Mouse (Mus musculus): ENCODE data around the gene Ltk.
"Not testable (repeated sequence)": the region's sequence is repeated elsewhere in the genome, so short reads cannot be mapped to it uniquely, and the experiment has no call there.

Gene Ltk

GRCm38 (mm10) chr2:119758844-119759835 is 1.1 kb downstream of the Ltk start:
- DNase-seq (ENCODE audit: low read depth, low spot score), result no peak

GRCm38 (mm10) chr2:119758101-119758843 is 2.0 kb downstream of the Ltk start:
- DNase-seq (ENCODE audit: low read depth, low spot score), result no peak

GRCm38 (mm10) chr2:119757601-119758100 is 2.6 kb downstream of the Ltk start:
- DNase-seq (ENCODE audit: low read depth, low spot score), result no peak

GRCm38 (mm10) chr2:119749260-119749659 is 11.0 kb downstream of the Ltk start:
- no peak for DNase-seq (ENCODE audit: low read depth, low spot score)

- no peak for DNase-seq (ENCODE audit: low read depth, low spot score)
Measured at GRCm38 (mm10) chr2:119747554-119747953, 12.7 kb downstream of the Ltk start.

- no peak for DNase-seq (ENCODE audit: low read depth, low spot score)
Measured at GRCm38 (mm10) chr2:119745281-119745680, 14.9 kb downstream of the Ltk start.

- no peak for DNase-seq (ENCODE audit: low read depth, low spot score)
Measured at GRCm38 (mm10) chr2:119744163-119745111, 15.8 kb downstream of the Ltk start.

GRCm38 (mm10) chr2:119743808-119744162 is 16.4 kb downstream of the Ltk start:
- no peak for DNase-seq (ENCODE audit: low read depth, low spot score)

GRCm38 (mm10) chr2:119743176-119743807 is 16.9 kb downstream of the Ltk start:
- DNase-seq (ENCODE audit: low read depth, low spot score), result no peak

GRCm38 (mm10) chr2:119742461-119743175 is 17.6 kb downstream of the Ltk start:
- DNase-seq (ENCODE audit: low read depth, low spot score), result no peak

- DNase-seq (ENCODE audit: low read depth, low spot score), result peak; percentile 67
Measured at GRCm38 (mm10) chr2:119741581-119742411, 18.4 kb downstream of the Ltk start, which contains the start of gene Itpka. Itpka (plus strand) TSS chr2:119742337.

- DNase-seq (ENCODE audit: low read depth, low spot score), result no peak
Measured at GRCm38 (mm10) chr2:119740567-119740966, 19.7 kb downstream of the Ltk start.

- no peak for DNase-seq (ENCODE audit: low read depth, low spot score)
Measured at GRCm38 (mm10) chr2:119737124-119737523, 23.1 kb downstream of the Ltk start.

- no peak for DNase-seq (ENCODE audit: low read depth, low spot score)
Measured at GRCm38 (mm10) chr2:119730735-119731134, 29.5 kb downstream of the Ltk start.

- no peak for DNase-seq (ENCODE audit: low read depth, low spot score)
Measured at GRCm38 (mm10) chr2:119727762-119728416, 32.3 kb downstream of the Ltk start.

- no peak for DNase-seq (ENCODE audit: low read depth, low spot score)
Measured at GRCm38 (mm10) chr2:119721070-119721469, 39.2 kb downstream of the Ltk start.

GRCm38 (mm10) chr2:119715868-119716267 is 44.4 kb downstream of the Ltk start:
- DNase-seq (ENCODE audit: low read depth, low spot score), result not testable (repeated sequence)

GRCm38 (mm10) chr2:119710011-119710410 is 50.2 kb downstream of the Ltk start:
- no peak for DNase-seq (ENCODE audit: low read depth, low spot score)

- DNase-seq (ENCODE audit: low read depth, low spot score), result no peak
Measured at GRCm38 (mm10) chr2:119707676-119708075, 52.6 kb downstream of the Ltk start.

Data from mesoderm, embryonic 11.5 days (tissue).